Mouse (Mus musculus): ENCODE data around the gene Mettl26.
"Not testable (repeated sequence)": the region's sequence is repeated elsewhere in the genome, so short reads cannot be mapped to it uniquely, and the experiment has no call there.

Mettl26 gene

GRCm38 (mm10) chr17:25869498-25869897, 5.4 kb upstream of the Mettl26 start:
- DNase-seq (ENCODE audit: low spot score) = no peak

GRCm38 (mm10) chr17:25869954-25870353, 4.9 kb upstream of the Mettl26 start:
- DNase-seq (ENCODE audit: low spot score) = no peak

- not testable (repeated sequence) for DNase-seq (ENCODE audit: low spot score)
Observed at GRCm38 (mm10) chr17:25871566-25871965, 3.3 kb upstream of the Mettl26 start.

GRCm38 (mm10) chr17:25872676-25873075, 2.2 kb upstream of the Mettl26 start:
- DNase-seq (ENCODE audit: low spot score) = no peak

- DNase-seq (ENCODE audit: low spot score) = no peak
Observed at GRCm38 (mm10) chr17:25873405-25874147, 1.3 kb upstream of the Mettl26 start.

GRCm38 (mm10) chr17:25874148-25874720, 640 bp upstream of the Mettl26 start:
- DNase-seq (ENCODE audit: low spot score) = no peak

GRCm38 (mm10) chr17:25875171-25876136, 580 bp downstream of the Mettl26 start:
- peak; percentile 80 for DNase-seq (ENCODE audit: low spot score)

GRCm38 (mm10) chr17:25876347-25876915, 1.6 kb downstream of the Mettl26 start:
- DNase-seq (ENCODE audit: low spot score) = no peak

GRCm38 (mm10) chr17:25877025-25877424, 2.2 kb downstream of the Mettl26 start:
- no peak for DNase-seq (ENCODE audit: low spot score)

- no peak for DNase-seq (ENCODE audit: low spot score)
Observed at GRCm38 (mm10) chr17:25877741-25878610, 3.1 kb downstream of the Mettl26 start.

GRCm38 (mm10) chr17:25878611-25879180, 3.8 kb downstream of the Mettl26 start:
- no peak for DNase-seq (ENCODE audit: low spot score)

GRCm38 (mm10) chr17:25879261-25879660, 4.4 kb downstream of the Mettl26 start:
- no peak for DNase-seq (ENCODE audit: low spot score)

GRCm38 (mm10) chr17:25879750-25880149, 4.9 kb downstream of the Mettl26 start:
- no peak for DNase-seq (ENCODE audit: low spot score)

GRCm38 (mm10) chr17:25880196-25880910, 5.5 kb downstream of the Mettl26 start, which contains the start of gene Wfikkn1:
Gene Wfikkn1, minus strand, starts transcription at chr17:25880858.
- DNase-seq (ENCODE audit: low spot score) = no peak

- DNase-seq (ENCODE audit: low spot score) = no peak
Observed at GRCm38 (mm10) chr17:25880913-25881641, 6.2 kb downstream of the Mettl26 start.

- no peak for DNase-seq (ENCODE audit: low spot score)
Observed at GRCm38 (mm10) chr17:25881691-25882090, 6.8 kb downstream of the Mettl26 start.

- DNase-seq (ENCODE audit: low spot score) = no peak
Observed at GRCm38 (mm10) chr17:25882306-25882705, 7.4 kb downstream of the Mettl26 start.

GRCm38 (mm10) chr17:25883268-25883667, 8.4 kb downstream of the Mettl26 start:
- DNase-seq (ENCODE audit: low spot score) = no peak

GRCm38 (mm10) chr17:25883824-25884223, 8.9 kb downstream of the Mettl26 start:
- no peak for DNase-seq (ENCODE audit: low spot score)

All from ovary, postnatal 10 days (tissue).